Mouse (Mus musculus) CH12.LX (cell line): ENCODE results near the gene Rps27rt.

Experiments used
- CHD2 ChIP-seq: IDR thresholded peaks from 2 replicates; pipeline ENCODE4 v1.6.1; 2011; ENCODE audit warnings: low read length, improper control_type of control experiment
- CTCF ChIP-seq, 2 experiments: IDR thresholded peaks in 1 of 2; conservative IDR thresholded peaks in 1 of 2; 2 replicates each; pipeline ENCODE4 v1.5.1; 2011 to 2012; ENCODE audit warnings: low read depth in 2 of 2, low read length in 2 of 2, improper control_type of control experiment in 1 of 2, inconsistent platforms in 1 of 2, mild to moderate bottlenecking in 1 of 2, moderate library complexity in 1 of 2
- ELF1 ChIP-seq: IDR thresholded peaks from 2 replicates; pipeline ENCODE4 v1.6.1; 2014; ENCODE audit warnings: low read depth, mild to moderate bottlenecking, inconsistent platforms, low read length, improper control_type of control experiment
- EP300 ChIP-seq: IDR thresholded peaks from 2 replicates; pipeline ENCODE4 v1.6.1; 2011; ENCODE audit warnings: low read length, improper control_type of control experiment
- GABPA ChIP-seq: IDR thresholded peaks from 2 replicates; pipeline ENCODE4 v1.6.1; 2012; ENCODE audit warnings: low read depth, low read length, improper control_type of control experiment, inconsistent platforms; ENCODE audit not compliant: insufficient replicate concordance
- JUND ChIP-seq: conservative IDR thresholded peaks from 2 replicates; pipeline ENCODE4 v1.6.1; 2011; ENCODE audit warnings: low read depth, low read length, improper control_type of control experiment
- POLR2A ChIP-seq: IDR thresholded peaks from 2 replicates; pipeline ENCODE4 v1.6.1; 2011; ENCODE audit warnings: low read depth, mild to moderate bottlenecking, improper control_type of control experiment, low read length
- SMC3 ChIP-seq: IDR thresholded peaks from 2 replicates; pipeline ENCODE4 v1.6.1; 2011; ENCODE audit warnings: low read depth, low read length, improper control_type of control experiment
- USF2 ChIP-seq: conservative IDR thresholded peaks from 2 replicates; pipeline ENCODE4 v1.6.1; 2011; ENCODE audit warnings: low read depth, low read length, improper control_type of control experiment

DNA sequence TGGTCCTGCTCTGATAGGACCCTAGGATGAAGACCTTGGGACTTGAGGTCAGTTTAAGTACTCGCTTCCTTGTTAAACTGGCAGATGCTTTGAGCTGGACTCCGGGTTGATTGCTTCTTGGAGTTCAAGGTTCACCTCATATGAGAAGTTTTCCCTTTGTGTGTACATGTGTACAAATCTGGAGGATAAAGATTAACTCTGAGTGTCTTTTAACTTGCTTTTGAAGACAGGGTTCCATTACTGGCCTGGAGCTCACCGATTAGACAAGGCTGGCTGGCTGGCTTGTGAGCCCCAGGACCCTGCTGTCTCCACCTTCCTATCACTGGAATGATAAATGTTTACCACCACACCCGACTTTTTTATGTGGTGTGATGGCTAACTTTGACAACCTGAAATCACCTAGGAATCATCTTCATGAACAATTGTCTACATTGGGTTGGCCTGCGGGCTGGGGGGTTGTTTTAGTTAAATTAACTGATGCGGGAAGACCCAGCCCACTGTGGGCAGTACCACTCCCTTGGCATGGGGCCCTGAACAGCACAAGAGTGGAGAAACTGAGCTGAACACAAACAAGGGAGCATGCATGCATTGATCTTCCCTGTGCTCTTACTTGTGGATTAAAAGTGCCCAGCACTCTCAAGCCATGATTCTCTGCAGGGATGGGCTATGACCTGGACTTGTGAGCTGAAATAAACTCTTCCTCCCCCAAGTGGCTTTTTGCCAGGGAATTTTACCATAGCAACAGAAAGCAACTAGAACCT is 16.7 kb upstream of the Rps27rt start:
- TF ChIP-seq EP300, result no peak
- no peak for TF ChIP-seq CHD2
- no peak for TF ChIP-seq SMC3
- no peak for TF ChIP-seq JUND
- TF ChIP-seq POLR2A, result no peak
- no peak for TF ChIP-seq CTCF (conservative IDR thresholded peaks at IDR 0.05 in 1 of 2, IDR thresholded peaks at IDR 0.05 in 1 of 2; ENCODE audit: low read depth in 2 of 2, low read length in 2 of 2)
- no peak for TF ChIP-seq GABPA
- TF ChIP-seq USF2, result no peak
- TF ChIP-seq ELF1, result no peak
